Mouse (Mus musculus) cerebellum, adult 2 months (tissue): Measurements from ENCODE around the gene Kcnt1.

Experiments used
- CTCF ChIP-seq: fragments of 200-500 bp; IDR thresholded peaks from 2 replicates; pipeline ENCODE4 v1.5.1; 2011; ENCODE audit warnings: low read depth, mild to moderate bottlenecking, control low read depth, low read length, moderate library complexity, borderline replicate concordance; ENCODE audit not compliant: insufficient read depth
- POLR2A ChIP-seq: fragments of 200-500 bp; IDR thresholded peaks from 2 replicates; pipeline ENCODE4 v1.6.1; 2011; ENCODE audit warnings: low read length, control low read depth, borderline replicate concordance; ENCODE audit not compliant: insufficient read depth

DNA sequence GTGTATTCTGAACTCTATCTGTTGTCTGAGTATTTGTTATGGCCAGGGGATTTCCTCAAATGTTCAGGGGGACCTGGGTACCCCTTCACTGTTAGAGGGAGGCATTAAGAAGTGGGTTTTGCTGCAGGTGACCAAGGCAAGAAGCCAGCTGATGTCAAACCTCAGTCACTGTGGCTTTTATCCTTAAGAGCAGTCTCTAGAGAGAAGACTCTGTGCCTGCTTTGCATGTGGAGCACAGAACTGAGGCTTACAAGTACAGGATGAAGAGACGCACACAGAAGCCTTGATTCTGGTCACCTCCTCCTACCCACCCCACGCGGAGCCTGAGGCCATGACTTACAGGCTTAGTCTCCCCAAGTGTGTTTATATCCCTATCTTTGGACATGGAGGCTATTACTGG, 85.8 kb downstream of the Kcnt1 start:
- TF ChIP-seq CTCF = no peak
- no peak for TF ChIP-seq POLR2A
